Mouse (Mus musculus): ENCODE data around the gene Snx8.

DNA sequence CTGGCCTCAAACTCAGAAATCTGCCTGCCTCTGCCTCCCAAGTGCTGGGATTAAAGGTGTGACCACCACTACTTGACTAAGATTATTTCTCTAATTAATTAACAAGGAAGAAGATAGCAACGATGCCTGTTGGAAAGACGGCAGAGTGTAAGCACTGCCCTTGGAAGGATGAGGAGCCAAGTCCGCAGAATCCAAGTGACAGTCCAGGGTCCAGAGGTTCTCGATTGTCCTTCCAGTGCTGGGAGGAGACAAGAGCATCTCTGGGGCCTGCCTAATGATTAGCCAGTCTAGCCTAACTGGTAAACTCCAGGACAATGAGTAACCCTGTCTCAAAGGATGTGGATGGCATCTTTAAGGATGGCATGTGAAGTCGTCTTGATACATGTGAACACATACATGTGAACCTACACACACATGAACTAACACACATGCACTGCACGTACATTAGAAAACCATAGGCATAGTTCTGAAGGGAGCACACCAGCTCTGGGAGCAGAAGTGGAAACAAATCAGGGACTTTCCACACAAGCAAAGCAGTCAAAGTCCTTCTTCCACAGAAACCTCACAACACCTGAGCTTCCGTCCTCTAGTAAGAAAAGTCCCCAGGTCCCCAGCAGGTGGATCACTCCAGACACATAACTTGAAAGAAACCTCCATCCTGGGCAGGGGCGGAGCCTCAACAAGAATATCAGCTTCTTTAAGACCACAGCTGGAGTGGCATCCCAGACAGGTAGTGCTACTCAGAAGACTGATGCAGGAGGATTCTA lies 38.1 kb downstream of the Snx8 start:
- no peak for TF ChIP-seq CTCF (conservative IDR thresholded peaks at IDR 0.05; ENCODE audit: insufficient read depth, insufficient read length, low read depth, low read length)
- TF ChIP-seq POLR2A (IDR thresholded peaks at IDR 0.05; ENCODE audit: low read depth, low read length) = no peak
